Mouse (Mus musculus) right cerebral cortex, adult 2 months (tissue): Measurements from ENCODE around the gene Wrnip1.

Experiments used
- DNase-seq, 2 experiments: peaks; one replicate each; pipeline ENCODE4 v3.0.0; 2021 to 2022; ENCODE audit warnings: low spot score in 2 of 2

Wrnip1 gene

GRCm38 (mm10) chr13:32801693-32802221 lies at the start of gene Wrnip1:
Gene Wrnip1, plus strand, starts transcription at chr13:32802038.
- DNase-seq: peak; percentile 96 to 99

DNA sequence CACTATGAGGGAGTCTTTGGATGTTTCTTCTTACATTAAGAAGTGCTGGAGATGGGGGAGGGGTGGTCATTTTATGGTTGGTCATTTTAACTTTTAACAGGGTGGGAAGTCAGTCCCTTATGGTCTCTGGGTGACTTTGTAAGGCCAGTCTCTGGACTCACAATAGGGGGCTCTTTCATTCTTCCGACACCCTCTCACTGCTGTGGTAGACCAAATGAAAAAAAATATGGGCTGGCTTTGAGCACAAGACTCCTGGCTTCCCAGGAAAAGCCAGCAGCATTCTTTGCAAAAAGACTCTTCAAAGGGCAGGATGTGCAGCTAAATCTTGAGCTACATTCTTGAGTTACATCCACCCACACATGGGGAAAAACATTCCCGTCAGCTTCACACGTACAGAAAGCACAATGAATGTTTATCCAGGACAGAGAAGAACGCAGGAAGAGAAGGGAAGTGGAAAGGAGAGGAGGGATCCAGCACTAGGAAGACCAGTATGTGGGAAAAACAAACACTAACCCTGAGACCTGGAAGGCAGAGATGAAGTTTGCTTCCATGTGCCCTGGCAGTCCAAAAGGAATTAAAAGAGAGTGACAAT lies 49.7 kb upstream of the Wrnip1 start:
- peak; percentile 15 to 29 for DNase-seq

DNA sequence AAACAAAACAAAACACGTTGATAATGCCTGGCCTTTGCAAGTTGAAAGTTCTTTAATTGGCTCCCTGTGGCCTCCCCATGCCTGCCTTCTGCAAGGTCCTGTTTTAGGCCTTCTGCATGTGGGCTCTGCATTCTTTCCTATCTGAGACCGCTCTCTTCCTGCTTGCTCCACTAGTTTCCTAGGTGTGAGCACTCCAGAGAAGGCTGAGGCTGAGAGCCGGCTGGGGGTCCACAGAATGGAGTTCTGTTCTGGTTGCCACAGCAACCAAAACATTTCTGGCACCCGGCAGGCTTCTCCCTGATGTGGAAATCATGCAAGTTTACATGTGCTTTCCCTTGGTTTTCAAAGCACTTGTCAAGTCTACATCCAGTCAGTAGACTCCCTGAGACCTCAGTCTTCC lies 42.8 kb upstream of the Wrnip1 start:
- no peak for DNase-seq

DNA sequence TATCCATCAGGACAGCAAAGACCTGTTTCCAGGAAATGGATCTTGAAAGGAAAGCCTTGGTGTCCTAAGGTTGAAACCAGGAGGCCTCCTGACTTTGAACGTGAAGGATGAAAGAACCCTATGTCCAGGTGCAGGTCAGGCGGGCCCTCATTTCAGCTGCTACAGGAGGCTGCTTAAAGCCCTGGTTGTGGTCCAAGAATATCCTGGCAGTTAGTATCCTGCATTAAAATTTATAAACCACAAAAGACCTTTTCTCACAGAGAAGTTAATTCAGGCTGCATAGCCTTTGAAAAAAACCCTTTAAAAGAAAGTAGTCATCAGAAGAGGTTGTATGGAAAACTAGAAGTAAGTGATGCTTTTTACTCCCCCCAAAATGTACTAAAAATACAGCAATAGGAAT lies 41.0 kb upstream of the Wrnip1 start:
- no peak for DNase-seq

GRCm38 (mm10) chr13:32763141-32763540 lies 38.7 kb upstream of the Wrnip1 start:
- DNase-seq: no peak

- DNase-seq: no peak
Observed at GRCm38 (mm10) chr13:32764448-32764847, 37.4 kb upstream of the Wrnip1 start.

DNA sequence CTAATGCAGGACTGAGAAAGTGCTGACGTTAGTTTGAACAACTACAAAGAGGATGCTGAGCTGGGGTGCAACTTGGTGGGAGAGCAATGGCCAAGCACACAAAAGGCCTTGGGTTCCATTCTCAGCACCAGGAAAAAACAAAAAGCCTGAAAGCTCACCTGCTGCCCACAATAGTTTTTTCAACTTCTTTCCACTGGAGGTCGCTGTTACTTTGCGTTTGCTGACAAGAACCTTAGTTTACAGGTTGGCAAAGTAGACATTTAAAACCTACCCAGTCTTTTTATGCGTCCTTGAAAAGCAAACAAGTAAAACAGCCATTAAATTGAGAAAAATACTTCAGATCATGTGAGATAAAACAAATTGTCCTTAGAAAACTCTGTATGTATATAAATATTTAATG lies 33.7 kb upstream of the Wrnip1 start:
- DNase-seq: peak; percentile 41 to 61

DNA sequence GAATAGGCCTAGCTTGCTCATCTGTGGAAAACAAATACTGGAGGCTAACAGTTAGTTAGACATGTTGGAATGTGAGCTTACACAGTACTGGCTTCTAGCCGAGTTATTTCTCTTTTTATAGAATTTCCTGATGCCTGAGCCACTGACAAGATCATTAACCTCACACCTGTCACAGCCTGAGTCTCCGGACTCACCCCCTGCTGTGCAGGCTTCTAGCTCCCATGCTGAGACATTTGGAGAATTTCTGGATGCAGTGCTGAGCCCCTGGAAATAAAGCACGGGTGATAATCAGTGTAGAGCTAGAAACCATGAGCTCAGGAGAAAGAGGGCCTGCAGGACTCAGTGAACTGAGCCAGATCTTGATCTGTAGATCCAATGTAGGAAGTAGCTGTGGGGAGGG lies 31.9 kb upstream of the Wrnip1 start:
- DNase-seq: no peak

- no peak for DNase-seq
Observed at GRCm38 (mm10) chr13:32775889-32776288, 25.9 kb upstream of the Wrnip1 start.

DNA sequence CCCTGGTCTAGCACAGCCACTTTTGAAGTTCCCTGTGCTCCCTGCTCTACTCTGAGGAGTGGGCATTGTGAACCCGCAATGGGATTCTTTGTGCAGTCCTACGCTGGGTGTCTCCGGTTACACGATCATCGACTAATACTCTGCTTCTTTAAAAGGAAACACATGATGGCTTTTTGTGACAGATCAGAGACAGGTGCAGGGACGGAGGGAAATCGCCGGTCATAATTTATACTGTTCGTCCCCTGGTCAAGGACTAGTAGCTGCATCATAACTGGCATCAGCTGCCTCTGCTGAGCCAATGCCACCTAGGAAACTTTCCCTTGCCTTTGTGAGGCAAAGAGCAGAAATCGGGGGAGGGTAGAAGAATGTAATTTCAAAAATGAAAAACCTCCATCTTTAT lies 25.5 kb upstream of the Wrnip1 start:
- DNase-seq: no peak

DNA sequence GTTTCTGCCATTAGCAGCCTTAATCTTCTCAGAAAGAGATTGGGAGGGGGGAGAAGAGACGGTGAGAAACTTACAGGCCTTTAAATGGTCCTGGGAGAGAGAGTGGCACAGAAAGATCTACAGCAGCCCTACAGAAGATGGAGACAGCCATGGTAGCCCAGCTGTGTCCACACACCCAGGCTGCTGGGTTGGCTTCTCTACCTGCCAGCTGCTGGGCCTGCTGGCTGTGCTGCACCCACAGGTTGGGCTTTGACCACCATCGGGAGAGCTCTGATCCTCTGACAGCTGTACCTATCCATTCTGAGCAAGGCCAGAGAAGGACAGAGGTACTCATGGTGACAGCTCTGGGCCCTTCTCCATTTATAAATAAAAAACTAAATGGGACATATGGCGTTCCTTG lies 23.0 kb upstream of the Wrnip1 start:
- no peak for DNase-seq

- no peak for DNase-seq
Observed at GRCm38 (mm10) chr13:32783055-32783454, 18.8 kb upstream of the Wrnip1 start.

DNA sequence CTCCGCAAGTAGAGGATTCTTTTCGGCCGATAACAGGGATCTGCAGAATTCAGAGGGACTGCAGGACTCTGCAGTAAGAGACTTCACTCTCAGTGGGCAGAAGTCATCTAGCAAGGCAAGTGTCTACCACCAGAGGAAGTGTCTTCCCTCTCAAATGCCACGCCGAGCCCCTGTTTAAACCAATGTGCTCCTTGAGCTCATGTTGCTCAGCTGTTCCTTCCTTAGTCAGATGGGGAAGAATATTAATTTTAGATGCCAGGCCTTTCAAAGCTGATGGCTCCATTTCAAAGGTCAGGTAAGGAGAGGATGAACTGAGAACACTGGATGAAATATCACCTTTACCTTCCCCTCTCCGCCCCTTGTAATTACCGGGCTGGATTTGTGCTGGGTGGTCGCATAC lies 18.0 kb upstream of the Wrnip1 start, which contains the start of gene Mylk4:
Gene Mylk4, minus strand, starts transcription at position 139 of the 400 bp plus-strand sequence.
- no peak for DNase-seq

- no peak for DNase-seq
Observed at GRCm38 (mm10) chr13:32787584-32787983, 14.3 kb upstream of the Wrnip1 start.

DNA sequence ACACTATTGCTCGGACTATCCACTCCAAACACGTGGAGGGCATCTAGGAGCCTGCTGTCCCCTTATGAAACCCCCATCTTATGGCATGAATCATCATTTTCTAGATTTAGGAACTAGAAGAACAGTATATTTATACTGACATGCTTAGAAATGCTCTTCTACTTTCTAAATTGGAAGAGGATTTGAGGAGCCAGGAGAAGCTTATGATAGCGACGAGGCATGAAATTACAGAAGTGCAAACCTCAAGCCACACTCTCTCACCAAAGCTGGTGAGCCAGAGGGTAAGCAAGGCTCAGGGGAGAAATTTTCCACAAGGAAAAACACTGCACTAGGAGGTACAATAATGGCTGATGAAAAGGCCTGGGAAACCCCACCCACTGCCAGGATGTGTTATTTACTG lies 12.1 kb upstream of the Wrnip1 start:
- no peak for DNase-seq

DNA sequence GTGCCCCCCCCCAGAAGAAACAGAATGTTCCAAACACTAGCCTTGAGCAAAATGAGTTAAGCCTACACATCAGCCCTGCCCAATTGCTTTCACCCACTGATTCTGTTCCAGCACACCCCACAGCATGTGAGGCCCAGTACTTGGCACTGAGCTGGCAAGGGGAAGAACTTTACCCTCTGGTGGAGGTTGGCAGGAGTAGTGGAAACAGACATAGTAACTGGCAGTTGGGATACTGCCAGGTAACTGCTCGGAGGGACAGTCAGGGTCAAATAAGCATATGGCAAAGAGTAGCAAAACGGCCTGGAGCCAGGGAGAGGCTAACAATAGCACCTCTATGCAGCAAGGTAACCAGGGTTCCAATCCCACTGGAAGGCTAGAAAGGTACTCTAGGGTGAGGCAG lies 7.2 kb upstream of the Wrnip1 start:
- DNase-seq: no peak

DNA sequence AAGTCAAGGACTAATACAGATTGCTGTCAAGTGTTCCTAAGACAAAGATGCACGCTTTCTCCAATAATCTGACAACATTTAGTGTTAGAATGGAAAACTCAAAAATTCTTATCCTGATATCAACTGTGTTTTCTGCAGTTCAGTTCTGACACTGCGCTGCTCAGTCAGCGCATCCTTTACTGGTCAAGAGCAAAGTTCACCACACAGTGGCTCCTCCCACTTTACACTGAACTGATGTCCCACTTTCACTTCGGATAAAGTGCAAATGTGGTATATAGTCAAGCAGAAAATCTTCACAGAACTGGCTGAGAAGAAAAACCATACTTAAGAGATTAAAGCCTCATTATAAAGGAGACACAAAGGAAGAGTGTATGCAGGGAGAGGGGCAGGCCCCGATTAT lies 6.7 kb upstream of the Wrnip1 start:
- no peak for DNase-seq

GRCm38 (mm10) chr13:32797085-32797484 lies 4.8 kb upstream of the Wrnip1 start:
- DNase-seq: no peak

DNA sequence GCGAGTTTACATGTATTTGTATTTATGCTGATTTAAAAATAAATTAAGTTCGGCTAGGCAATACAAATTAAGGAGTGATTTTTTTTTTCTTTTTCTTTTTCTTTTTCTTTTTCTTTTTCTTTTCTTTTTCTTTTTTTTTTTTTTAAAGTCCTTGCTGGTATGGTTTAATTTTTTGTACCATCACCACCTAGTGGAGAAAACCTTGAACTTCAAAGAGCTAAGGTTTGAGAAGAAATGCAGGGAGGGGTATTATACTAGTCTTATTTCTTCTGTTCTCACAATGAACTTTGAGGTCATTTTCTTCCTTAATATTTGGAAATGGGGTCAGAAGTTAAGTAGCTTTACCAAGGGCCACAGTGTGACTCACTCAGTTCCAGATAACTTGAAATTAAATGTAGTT lies 2.7 kb upstream of the Wrnip1 start:
- no peak for DNase-seq

- DNase-seq: no peak
Observed at GRCm38 (mm10) chr13:32800859-32801258, 979 bp upstream of the Wrnip1 start.

DNA sequence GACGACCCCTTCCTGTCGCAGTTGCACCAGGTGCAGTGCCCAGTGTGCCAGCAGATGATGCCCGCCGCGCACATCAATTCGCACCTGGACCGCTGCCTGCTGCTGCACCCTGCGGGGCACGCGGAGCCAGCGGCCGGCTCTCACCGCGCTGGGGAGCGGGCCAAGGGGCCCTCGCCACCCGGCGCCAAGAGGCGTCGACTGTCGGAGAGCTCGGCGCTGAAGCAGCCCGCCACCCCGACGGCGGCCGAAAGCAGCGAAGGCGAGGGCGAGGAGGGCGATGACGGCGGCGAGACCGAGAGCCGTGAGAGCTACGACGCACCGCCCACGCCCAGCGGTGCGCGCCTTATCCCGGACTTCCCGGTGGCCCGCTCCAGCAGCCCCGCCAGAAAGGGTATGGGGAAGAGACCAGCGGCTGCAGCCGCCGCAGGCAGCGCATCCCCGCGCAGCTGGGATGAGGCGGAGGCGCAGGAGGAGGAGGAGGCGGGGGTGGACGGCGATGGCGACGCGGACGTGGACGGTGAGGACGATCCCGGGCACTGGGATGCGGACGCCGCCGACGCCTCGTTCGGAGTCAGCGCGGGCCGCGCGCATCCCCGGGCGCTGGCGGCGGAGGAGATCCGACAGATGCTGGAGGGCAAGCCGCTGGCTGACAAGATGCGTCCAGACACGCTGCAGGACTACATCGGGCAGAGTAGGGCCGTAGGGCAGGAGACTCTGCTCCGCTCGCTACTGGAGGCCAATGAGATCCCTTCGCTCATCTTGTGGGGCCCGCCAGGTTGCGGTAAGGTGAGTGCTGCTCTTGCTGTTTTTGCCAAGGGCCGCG lies 632 bp downstream of the Wrnip1 start, which contains the start of gene D930007J09Rik:
Gene D930007J09Rik, minus strand, starts transcription at position 591 of the 823 bp plus-strand sequence.
- DNase-seq: peak; percentile 53 to 60

- DNase-seq: no peak
Observed at GRCm38 (mm10) chr13:32803701-32804345, 2.0 kb downstream of the Wrnip1 start.

GRCm38 (mm10) chr13:32806820-32807219 lies 5.0 kb downstream of the Wrnip1 start:
- no peak for DNase-seq
